Mouse (Mus musculus): ENCODE measurements around the gene Gm5868. TPM values are rescaled to one million over a fixed set of nuclear protein-coding genes. Genes with fewer than 3 reads are reported as not detected.

Gene Gm5868
- 0.23 TPM in 1 of 2 replicates, not detected in the other for polyA plus RNA-seq (2012; rRNA removed; ENCODE audit: low replicate concordance)

DNA sequence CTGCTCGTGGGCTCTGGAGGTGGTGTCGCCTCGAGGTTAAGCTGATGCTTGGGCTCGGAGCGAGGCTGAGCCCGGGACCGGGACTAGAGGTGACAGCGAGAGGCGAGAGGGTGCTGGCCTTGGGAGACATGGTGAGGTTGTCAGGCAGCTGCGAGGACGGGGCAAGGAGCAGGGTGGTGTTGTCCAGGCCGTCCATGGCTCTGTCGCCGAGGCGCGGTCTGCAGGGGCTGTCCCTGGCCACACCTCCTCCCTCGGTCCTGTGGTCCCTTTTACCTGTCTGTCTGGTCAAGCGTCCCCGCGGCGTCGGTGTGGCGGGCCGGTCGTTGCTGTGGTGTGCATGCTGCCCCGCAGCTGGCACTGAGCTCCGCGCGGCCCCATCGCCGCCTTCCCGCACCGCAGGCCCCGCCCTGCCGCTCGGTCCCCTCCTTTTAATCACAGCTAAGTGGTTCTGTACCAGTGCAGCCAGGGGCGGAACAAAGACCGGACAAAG is at the start of gene Gm5868:
Gene Gm5868 (minus strand): TSS at position 360 of the 490 bp plus-strand sequence.

DNA sequence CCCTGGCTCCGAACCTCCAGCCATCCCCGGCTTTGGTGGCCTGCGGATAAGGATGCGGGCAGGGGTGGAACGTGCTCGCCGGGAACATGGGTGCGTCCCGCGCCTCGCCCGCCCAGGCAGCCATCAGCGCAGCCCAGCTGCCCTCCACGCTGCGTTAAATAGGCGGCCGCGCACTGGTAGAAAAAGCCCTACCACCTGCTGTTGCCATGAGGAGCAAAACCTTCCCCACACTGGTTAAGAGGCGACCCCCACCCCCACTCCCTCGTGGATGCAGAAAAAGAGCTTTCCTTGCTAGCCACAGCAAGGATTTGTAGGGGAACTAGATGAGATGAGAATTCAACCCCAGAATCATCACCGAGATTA is 6.4 kb downstream of the Gm5868 start, which contains the start of gene Zar1:
Gene Zar1 (minus strand): TSS at position 285 of the 363 bp plus-strand sequence.

DNA sequence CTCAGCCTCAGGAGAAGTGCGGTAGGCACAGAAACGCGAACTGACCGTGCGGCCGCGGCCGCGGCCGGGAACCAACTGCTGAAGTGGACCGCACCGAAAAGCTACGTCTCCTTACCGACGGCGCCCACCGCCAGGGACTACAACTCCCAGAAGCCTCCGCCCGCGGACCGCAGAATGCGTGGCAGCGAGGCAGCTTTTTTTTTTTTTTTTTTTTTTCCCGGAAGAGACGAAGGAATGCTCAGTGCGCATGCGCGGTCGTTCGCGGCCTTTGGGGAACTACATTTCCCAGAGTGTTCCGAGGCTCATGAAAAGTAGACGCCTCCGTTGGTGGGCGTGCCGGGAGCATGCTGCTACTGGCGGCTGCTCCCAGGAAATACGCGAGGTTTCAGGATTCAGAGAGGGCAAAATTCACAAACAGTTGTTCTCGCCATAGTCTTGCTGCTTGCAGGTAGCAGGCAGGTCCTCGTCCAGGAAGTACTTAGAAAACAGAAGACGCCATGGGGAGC is 27.8 kb downstream of the Gm5868 start, which contains the start of gene Nfxl1:
Gene Nfxl1 (minus strand): TSS at position 141 of the 506 bp plus-strand sequence.

Other genes starting within 250 kb of the Gm5868 start
- gene Corin, start 83.1 kb downstream of the Gm5868 start, polyA plus RNA-seq (2012; rRNA removed; ENCODE audit: low replicate concordance), result 0.04 TPM in 1 of 2 replicates, not detected in the other
- gene Nfxl1, start 27.9 kb downstream of the Gm5868 start, polyA plus RNA-seq (2012; rRNA removed; ENCODE audit: low replicate concordance), result 4.3 and 11.8 TPM in 2 replicates
- gene Zar1, start 6.3 kb downstream of the Gm5868 start, polyA plus RNA-seq (2012; rRNA removed; ENCODE audit: low replicate concordance), result 0.10 TPM in 1 of 2 replicates, not detected in the other
- gene Cnga1, start 56.7 kb upstream of the Gm5868 start, polyA plus RNA-seq (2012; rRNA removed; ENCODE audit: low replicate concordance), result not detected in 2 replicates
- 0.11 and 0.54 TPM in 2 replicates for gene Nipal1, start 60.2 kb upstream of the Gm5868 start, polyA plus RNA-seq (2012; rRNA removed; ENCODE audit: low replicate concordance)
- 0.26 and 0.60 TPM in 2 replicates for gene Txk, start 165.2 kb upstream of the Gm5868 start, polyA plus RNA-seq (2012; rRNA removed; ENCODE audit: low replicate concordance)